Mouse (Mus musculus): ENCODE data around the gene Popdc3.
"Not testable (repeated sequence)": the region's sequence is repeated elsewhere in the genome, so short reads cannot be mapped to it uniquely, and the experiment has no call there.

GRCm38 (mm10) chr10:45177798-45178197, at the start of gene Popdc3:
- not testable (repeated sequence) for TF ChIP-seq POLR2A (IDR thresholded peaks at IDR 0.05; ENCODE audit: insufficient read depth, low read length); CTCF (IDR thresholded peaks at IDR 0.05; ENCODE audit: low read depth, low read length); EP300 (IDR thresholded peaks at IDR 0.05; ENCODE audit: insufficient read depth, low read depth, low read length)
